Mouse (Mus musculus) testis, adult 2 months (tissue): Measurements from ENCODE around the gene Fgf22.

ENCODE experiments used
- CTCF ChIP-seq: fragments of 200-500 bp; IDR thresholded peaks from 2 replicates; pipeline ENCODE4 v1.5.1; 2012; ENCODE audit warnings: low read depth, mild to moderate bottlenecking, inconsistent platforms, low read length, moderate library complexity; ENCODE audit not compliant: control insufficient read depth, insufficient read depth, insufficient replicate concordance
- POLR2A ChIP-seq: fragments of 200-500 bp; IDR thresholded peaks from 2 replicates; pipeline ENCODE4 v1.6.1; 2012; ENCODE audit warnings: low read depth, mild to moderate bottlenecking, inconsistent platforms, low read length, moderate library complexity; ENCODE audit not compliant: control insufficient read depth

- TF ChIP-seq POLR2A (no peak), CTCF (no peak)
Observed at GRCm38 (mm10) chr10:79754856-79755516, at the start of gene Fgf22.
